8 mouse cellular contexts compared by ENCODE assay signal in genomic region chr8:84687705-84688100, GRCm38 (mm10). TPM values are rescaled to one million over a fixed set of nuclear protein-coding genes. Genes with fewer than 3 reads are reported as not detected.
DNase-seq lines count a peak whose midpoint lies in the region; ATAC-seq lines count a peak whose summit lies in the region.

TSS of gene Nacc1 (minus strand) at chr8:84687862.

- ATAC-seq in frontal cortex, adult (ENCODE audit: low TSS enrichment), result peak; percentile 84

- H3K36me3 ChIP-seq in hindbrain, embryonic 10.5 days, result peaks cover 46% of the 10 kb centered on the region

- peak within 1 kb of the TSS; percentile 99 for H3K27ac ChIP-seq in hindbrain, embryonic 10.5 days

- no peaks in the 10 kb centered on the region for H3K27me3 ChIP-seq in hindbrain, embryonic 10.5 days (ENCODE audit: insufficient read depth, poor library complexity, severe bottlenecking)

- H3K4me3 ChIP-seq in hindbrain, embryonic 10.5 days, result peak within 1 kb of the TSS; percentile 100

- peak; percentile 73 for DNase-seq in MEL-GATA-1-ER (ENCODE audit: extremely low read depth, low read depth)
- peak; percentile 83 for DNase-seq in cerebellum, adult 8-10 months
- DNase-seq in hindbrain, embryonic 10.5 days (ENCODE audit: low spot score), result peak; percentile 87
- DNase-seq in layer of hippocampus, postnatal 14 days (ENCODE audit: low spot score in 2 of 2), result peak; percentile 78 to 86
- DNase-seq in lung, postnatal 10 days, result peak; percentile 95
- DNase-seq in retina, adult 2 months (ENCODE audit: low read depth, low spot score), result peak; percentile 64
- peak; percentile 84 to 89 for DNase-seq in thymus, postnatal 36 days

- under 1% methylated on average over 37 of the region's 37 CpGs for WGBS in hindbrain, embryonic 10.5 days

- peaks cover 55% of the 10 kb centered on the region for H3K4me1 ChIP-seq in hindbrain, embryonic 10.5 days (replicated peaks)

- no peaks in the 10 kb centered on the region for H3K9me3 ChIP-seq in hindbrain, embryonic 10.5 days

RNA-seq across cellular contexts. Expression of gene Nacc1, which starts in this region (rescaled TPM):
- 25.2 and 28.9 TPM in 2 replicates for polyA plus RNA-seq in hindbrain, embryonic 10.5 days (2016; fragmentation: Nextera tagmentation; extraction: Ambion mirVana)
- total RNA-seq in layer of hippocampus, postnatal 14 days (2021), result 10 to 100 TPM; 84.0 to 85.6 TPM

Comparison
In these comparisons a context has a peak if more than half of its experiments do, and no peak if none do; other contexts are left out.
1. Peak in every context shown above with its lines: DNase-seq, ATAC-seq, H3K4me3 ChIP-seq and H3K27ac ChIP-seq.